Mouse (Mus musculus): Measurements from ENCODE around the gene Hcfc1. TPM values are rescaled to one million over a fixed set of nuclear protein-coding genes. Genes with fewer than 3 reads are reported as not detected.
A peak's percentile ranks its signal among the peaks of the same experiment; 100 is the strongest.

The Hcfc1 gene
- polyA plus RNA-seq, 1 experiment = 83.2 TPM

DNA sequence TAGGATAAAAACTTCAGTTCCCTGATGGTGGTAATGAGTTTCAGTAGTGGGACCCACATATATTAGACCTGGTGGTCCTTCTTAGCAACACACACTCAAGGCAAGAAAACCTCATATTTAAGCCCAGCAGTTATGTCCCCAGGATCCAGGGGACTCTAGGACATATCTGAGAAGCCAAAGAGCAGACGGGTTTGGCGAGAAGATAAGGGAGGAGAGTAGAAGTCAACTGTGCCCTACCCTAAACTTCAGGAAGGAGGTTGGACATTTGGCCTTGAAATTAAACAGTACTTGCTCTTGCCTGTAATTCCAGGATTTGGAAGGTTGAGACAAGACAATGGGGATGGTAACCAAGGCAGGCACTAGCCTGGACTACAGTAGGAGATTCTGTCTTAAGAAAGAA lies 3.6 kb upstream of the Hcfc1 start:
- DNase-seq (ENCODE audit: low read depth) = no peak
- TF ChIP-seq POLR2A (IDR thresholded peaks at IDR 0.05; ENCODE audit: borderline replicate concordance, extremely low read depth, insufficient read depth, insufficient read length, poor library complexity, severe bottlenecking) (no peak), CTCF (IDR thresholded peaks at IDR 0.05; ENCODE audit: borderline replicate concordance, extremely low read depth, insufficient read depth, insufficient read length) (no peak)

GRCm38 (mm10) chrX:73969167-73969566 lies 3.0 kb upstream of the Hcfc1 start:
- no peak for DNase-seq (ENCODE audit: low read depth)
- TF ChIP-seq CTCF (IDR thresholded peaks at IDR 0.05; ENCODE audit: borderline replicate concordance, extremely low read depth, insufficient read depth, insufficient read length) (no peak), POLR2A (IDR thresholded peaks at IDR 0.05; ENCODE audit: borderline replicate concordance, extremely low read depth, insufficient read depth, insufficient read length, poor library complexity, severe bottlenecking) (no peak)

DNA sequence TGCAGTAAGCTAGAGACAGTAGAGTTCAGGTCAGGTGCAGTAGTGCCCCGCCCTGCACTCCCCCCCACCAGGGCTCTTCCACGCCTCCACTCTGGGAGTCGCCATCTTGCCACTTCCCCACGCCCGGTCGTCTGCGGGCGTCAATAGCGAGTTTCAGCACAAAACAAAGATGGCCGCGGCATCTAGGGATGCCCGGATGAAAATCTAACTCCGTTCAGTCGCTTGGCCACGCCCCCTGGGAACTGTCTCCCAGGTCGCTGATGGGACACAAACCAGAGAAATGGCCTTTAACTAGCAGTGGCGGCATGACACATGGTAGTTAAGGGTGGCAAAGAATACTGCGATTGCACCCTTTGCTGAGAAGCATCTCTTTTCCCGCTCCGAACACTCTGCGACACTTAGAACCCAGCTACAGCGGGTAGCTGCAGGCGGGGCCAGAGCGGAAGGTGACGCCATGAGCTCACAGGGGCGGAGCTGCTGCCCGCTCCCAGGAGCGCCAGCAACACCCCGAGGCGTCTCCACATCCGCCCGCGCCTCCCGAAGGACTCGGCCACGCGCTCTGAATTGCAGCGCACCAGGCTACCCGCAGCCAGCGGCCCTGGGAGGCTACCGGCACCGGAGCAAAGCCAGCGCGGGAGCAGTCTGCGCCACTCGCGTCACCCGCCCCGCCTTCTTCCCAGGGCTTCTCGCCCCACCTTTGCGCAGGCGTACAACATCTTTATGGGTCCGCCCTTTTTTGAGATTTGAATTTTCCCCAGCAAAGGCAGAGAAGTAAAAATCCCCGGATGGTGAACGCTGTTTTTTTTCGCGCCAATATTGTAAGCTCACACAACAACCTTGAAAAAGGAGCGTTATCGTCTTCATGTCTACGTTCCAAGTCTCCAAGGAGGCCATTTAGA lies 1.3 kb upstream of the Hcfc1 start:
- DNase-seq (ENCODE audit: low read depth) = peak; percentile 97
- TF ChIP-seq CTCF (IDR thresholded peaks at IDR 0.05; ENCODE audit: borderline replicate concordance, extremely low read depth, insufficient read depth, insufficient read length) (no peak), POLR2A (IDR thresholded peaks at IDR 0.05; ENCODE audit: borderline replicate concordance, extremely low read depth, insufficient read depth, insufficient read length, poor library complexity, severe bottlenecking) (peak; percentile 69; the same call in 1 of the 2 replicates)

DNA sequence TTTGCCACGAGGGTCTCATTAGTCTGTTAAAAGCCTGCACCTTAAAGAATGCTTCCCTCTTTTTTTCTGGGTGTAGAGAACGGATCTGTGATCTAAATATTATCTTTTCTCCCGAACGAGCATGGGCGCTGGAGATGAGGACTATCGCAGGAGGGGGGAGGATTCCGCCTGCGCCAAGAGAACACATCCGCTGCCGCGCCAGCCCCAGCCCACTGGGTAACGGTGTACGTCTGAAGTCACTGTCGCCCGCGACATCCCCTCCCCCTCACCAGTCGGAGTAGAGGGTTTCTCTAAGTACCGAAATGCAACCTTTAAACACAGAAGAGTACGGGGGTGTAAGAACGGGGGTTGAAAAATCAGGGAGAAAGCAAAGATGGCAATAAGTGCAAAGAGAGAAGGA lies 850 bp downstream of the Hcfc1 start:
- DNase-seq (ENCODE audit: low read depth) = peak; percentile 71
- TF ChIP-seq CTCF (IDR thresholded peaks at IDR 0.05; ENCODE audit: borderline replicate concordance, extremely low read depth, insufficient read depth, insufficient read length) (no peak), POLR2A (IDR thresholded peaks at IDR 0.05; ENCODE audit: borderline replicate concordance, extremely low read depth, insufficient read depth, insufficient read length, poor library complexity, severe bottlenecking) (no peak)

DNA sequence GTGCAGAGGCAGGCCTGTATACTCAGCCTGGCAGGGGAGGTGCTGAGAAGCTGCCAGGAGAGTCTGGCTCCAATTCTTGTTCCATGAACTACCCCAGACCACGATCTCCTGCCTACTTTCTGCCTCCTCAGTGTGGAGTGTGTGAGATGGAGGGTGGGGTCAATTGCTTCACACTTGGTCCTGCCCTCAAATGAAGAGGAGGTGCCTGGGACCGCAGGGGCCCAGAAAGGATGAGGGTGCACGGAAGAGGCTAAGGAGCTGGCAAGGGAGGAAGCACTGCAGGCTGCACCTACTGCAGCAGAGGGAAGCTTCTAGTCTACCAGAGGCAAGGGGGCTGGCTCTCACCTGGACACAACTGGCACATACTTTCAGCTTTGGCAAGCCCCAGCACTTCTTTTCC lies 1.8 kb downstream of the Hcfc1 start:
- DNase-seq (ENCODE audit: low read depth) = no peak
- TF ChIP-seq POLR2A (IDR thresholded peaks at IDR 0.05; ENCODE audit: borderline replicate concordance, extremely low read depth, insufficient read depth, insufficient read length, poor library complexity, severe bottlenecking) (no peak), CTCF (IDR thresholded peaks at IDR 0.05; ENCODE audit: borderline replicate concordance, extremely low read depth, insufficient read depth, insufficient read length) (no peak)

GRCm38 (mm10) chrX:73954988-73955387 lies 11.2 kb downstream of the Hcfc1 start:
- no peak for DNase-seq (ENCODE audit: low read depth)

DNA sequence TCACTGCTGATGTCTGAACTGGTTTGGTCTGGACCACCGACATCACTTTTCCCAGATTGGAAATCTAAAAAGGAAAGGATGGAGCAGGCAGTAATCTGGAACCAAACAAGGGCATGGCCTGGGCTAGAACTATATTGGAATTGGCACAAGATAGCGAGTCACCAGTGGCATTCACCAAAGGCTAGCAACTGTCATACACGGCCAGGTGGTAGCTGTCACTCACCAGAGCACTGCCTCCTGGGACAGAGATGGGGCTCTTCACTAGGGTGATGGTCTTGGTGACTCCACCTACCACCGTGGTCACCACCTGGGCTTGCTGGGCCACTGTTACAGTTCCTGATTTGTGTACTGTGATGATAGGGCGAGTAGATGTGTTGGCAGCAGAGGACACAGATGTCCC lies 13.6 kb downstream of the Hcfc1 start:
- no peak for TF ChIP-seq CTCF (IDR thresholded peaks at IDR 0.05; ENCODE audit: borderline replicate concordance, extremely low read depth, insufficient read depth, insufficient read length)
- no peak for TF ChIP-seq POLR2A (IDR thresholded peaks at IDR 0.05; ENCODE audit: borderline replicate concordance, extremely low read depth, insufficient read depth, insufficient read length, poor library complexity, severe bottlenecking)

More at GRCm38 (mm10) chrX:73954988-73955387, 11.2 kb downstream of the Hcfc1 start:
- no peak for TF ChIP-seq CTCF (IDR thresholded peaks at IDR 0.05; ENCODE audit: borderline replicate concordance, extremely low read depth, insufficient read depth, insufficient read length)
- TF ChIP-seq POLR2A (IDR thresholded peaks at IDR 0.05; ENCODE audit: borderline replicate concordance, extremely low read depth, insufficient read depth, insufficient read length, poor library complexity, severe bottlenecking) = no peak

GRCm38 (mm10) chrX:73949341-73949740 lies 16.8 kb downstream of the Hcfc1 start:
- no peak for DNase-seq (ENCODE audit: low read depth)
- no peak for TF ChIP-seq CTCF (IDR thresholded peaks at IDR 0.05; ENCODE audit: borderline replicate concordance, extremely low read depth, insufficient read depth, insufficient read length)
- TF ChIP-seq POLR2A (IDR thresholded peaks at IDR 0.05; ENCODE audit: borderline replicate concordance, extremely low read depth, insufficient read depth, insufficient read length, poor library complexity, severe bottlenecking) = no peak

More for the DNA sequence above, 13.6 kb downstream of the Hcfc1 start:
- DNase-seq (ENCODE audit: low read depth) = no peak

GRCm38 (mm10) chrX:73948647-73949046 lies 17.5 kb downstream of the Hcfc1 start:
- DNase-seq (ENCODE audit: low read depth) = peak; percentile 73
- peak; percentile 67; the same call in 1 of the 2 replicates for TF ChIP-seq CTCF (IDR thresholded peaks at IDR 0.05; ENCODE audit: borderline replicate concordance, extremely low read depth, insufficient read depth, insufficient read length)
- no peak for TF ChIP-seq POLR2A (IDR thresholded peaks at IDR 0.05; ENCODE audit: borderline replicate concordance, extremely low read depth, insufficient read depth, insufficient read length, poor library complexity, severe bottlenecking)

DNA sequence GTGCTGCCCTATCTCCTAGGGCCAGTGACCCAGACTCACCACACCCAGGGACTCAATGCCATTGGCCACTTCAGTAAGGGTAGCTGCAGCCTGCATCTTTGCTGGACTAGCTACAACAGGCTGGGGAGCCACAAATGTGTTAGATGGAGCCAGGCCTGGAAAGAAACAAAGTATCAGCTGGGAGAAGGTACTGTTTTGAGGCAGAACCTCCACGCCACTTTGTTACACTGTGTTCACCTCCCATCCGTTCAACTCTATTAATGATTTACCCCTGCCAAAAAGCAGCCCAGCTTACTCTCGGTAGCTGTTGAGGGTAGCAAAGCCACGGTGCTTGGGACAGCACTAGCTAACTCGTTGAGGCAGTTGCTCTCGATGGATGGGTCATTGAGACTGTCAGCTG lies 19.3 kb downstream of the Hcfc1 start:
- no peak for DNase-seq (ENCODE audit: low read depth)
- TF ChIP-seq POLR2A (IDR thresholded peaks at IDR 0.05; ENCODE audit: borderline replicate concordance, extremely low read depth, insufficient read depth, insufficient read length, poor library complexity, severe bottlenecking) = no peak
- TF ChIP-seq CTCF (IDR thresholded peaks at IDR 0.05; ENCODE audit: borderline replicate concordance, extremely low read depth, insufficient read depth, insufficient read length) = no peak

DNA sequence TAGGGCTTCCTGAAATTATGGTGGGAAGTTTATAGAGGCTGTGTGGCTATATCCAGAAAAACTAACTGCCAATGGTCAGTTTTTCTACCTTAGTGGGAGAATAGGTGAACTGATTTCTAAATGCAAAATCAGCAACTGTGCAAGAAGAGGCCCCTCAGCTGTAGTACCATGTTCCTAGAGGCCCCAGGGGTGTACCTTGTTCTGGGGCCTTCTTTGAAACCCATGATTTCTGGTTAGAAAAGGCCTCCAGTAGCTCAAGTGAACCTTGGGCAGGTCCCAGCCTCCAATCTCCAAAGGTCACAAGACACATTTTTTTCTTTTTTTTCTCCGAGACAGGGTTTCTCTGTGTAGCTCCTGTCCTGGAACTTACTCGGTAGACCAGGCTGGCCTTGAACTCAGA lies 23.9 kb downstream of the Hcfc1 start:
- TF ChIP-seq POLR2A (IDR thresholded peaks at IDR 0.05; ENCODE audit: borderline replicate concordance, extremely low read depth, insufficient read depth, insufficient read length, poor library complexity, severe bottlenecking) (no peak), CTCF (IDR thresholded peaks at IDR 0.05; ENCODE audit: borderline replicate concordance, extremely low read depth, insufficient read depth, insufficient read length) (no peak)
- no peak for DNase-seq (ENCODE audit: low read depth)

- no peak for DNase-seq (ENCODE audit: low read depth)
- no peak for TF ChIP-seq CTCF (IDR thresholded peaks at IDR 0.05; ENCODE audit: borderline replicate concordance, extremely low read depth, insufficient read depth, insufficient read length)
- no peak for TF ChIP-seq POLR2A (IDR thresholded peaks at IDR 0.05; ENCODE audit: borderline replicate concordance, extremely low read depth, insufficient read depth, insufficient read length, poor library complexity, severe bottlenecking)
Measured at GRCm38 (mm10) chrX:73941860-73942259, 24.3 kb downstream of the Hcfc1 start.

Measured in brain, embryonic 14.5 days (tissue).